20 mouse cellular contexts compared by ENCODE assay signal in genomic region chr2:68296743-68297142, GRCm38 (mm10).
"Had no signal": no experiment of that assay in that cellular context is flagged by ENCODE, and none has a peak within 500 bp of the region (broad histone marks: within the 10 kb centered on the region; RNA-seq: fewer than 3 reads in every experiment).

No protein-coding gene starts in this region.

- H3K4me3 ChIP-seq: layer of hippocampus, adult 2 months; limb, embryonic 10.5 days; limb, embryonic 13.5 days; liver, embryonic 12.5 days; liver, embryonic 15.5 days; megakaryocyte, embryonic 14.5 days; midbrain, embryonic 10.5 days; midbrain, embryonic 13.5 days; myocyte had no signal

- H3K27ac ChIP-seq: kidney, postnatal 0 days; layer of hippocampus, adult 2 months; limb, embryonic 10.5 days; limb, embryonic 13.5 days; liver, embryonic 12.5 days; liver, embryonic 15.5 days; macrophage; midbrain, embryonic 10.5 days; midbrain, embryonic 13.5 days had no signal

- H3K36me3 ChIP-seq: liver, embryonic 12.5 days; liver, embryonic 15.5 days had no signal

- H3K27me3 ChIP-seq: limb, embryonic 13.5 days; liver, embryonic 12.5 days; liver, embryonic 15.5 days; megakaryocyte, embryonic 14.5 days; midbrain, embryonic 13.5 days had no signal

- DNase-seq: kidney, adult 2 months; kidney, postnatal 25 days; layer of hippocampus, adult 9-11 months; liver; lung, adult 2 months; lung, postnatal 14 days; thymus, adult 18-20 months; thymus, postnatal 36 days had no signal

- H3K4me1 ChIP-seq: liver, embryonic 12.5 days; liver, embryonic 15.5 days; megakaryocyte, embryonic 14.5 days had no signal

- H3K9me3 ChIP-seq: limb, embryonic 10.5 days; limb, embryonic 13.5 days; liver, embryonic 12.5 days; liver, embryonic 15.5 days; midbrain, embryonic 10.5 days; midbrain, embryonic 13.5 days had no signal

- H3K4me2 ChIP-seq: limb, embryonic 13.5 days; liver, embryonic 12.5 days; liver, embryonic 15.5 days; midbrain, embryonic 13.5 days had no signal

- ATAC-seq: liver, embryonic 12.5 days; midbrain, embryonic 13.5 days; midbrain, embryonic 16.5 days had no signal

- H3K9ac ChIP-seq: limb, embryonic 13.5 days; liver, embryonic 12.5 days; liver, embryonic 15.5 days; midbrain, embryonic 13.5 days had no signal
